Mouse (Mus musculus): ENCODE results near the gene Rrp12. TPM values are rescaled to one million over a fixed set of nuclear protein-coding genes. Genes with fewer than 3 reads are reported as not detected.

The Rrp12 gene
- total RNA-seq, 2 experiments from 2014 or later, result 30.0 to 31.6 TPM

DNA sequence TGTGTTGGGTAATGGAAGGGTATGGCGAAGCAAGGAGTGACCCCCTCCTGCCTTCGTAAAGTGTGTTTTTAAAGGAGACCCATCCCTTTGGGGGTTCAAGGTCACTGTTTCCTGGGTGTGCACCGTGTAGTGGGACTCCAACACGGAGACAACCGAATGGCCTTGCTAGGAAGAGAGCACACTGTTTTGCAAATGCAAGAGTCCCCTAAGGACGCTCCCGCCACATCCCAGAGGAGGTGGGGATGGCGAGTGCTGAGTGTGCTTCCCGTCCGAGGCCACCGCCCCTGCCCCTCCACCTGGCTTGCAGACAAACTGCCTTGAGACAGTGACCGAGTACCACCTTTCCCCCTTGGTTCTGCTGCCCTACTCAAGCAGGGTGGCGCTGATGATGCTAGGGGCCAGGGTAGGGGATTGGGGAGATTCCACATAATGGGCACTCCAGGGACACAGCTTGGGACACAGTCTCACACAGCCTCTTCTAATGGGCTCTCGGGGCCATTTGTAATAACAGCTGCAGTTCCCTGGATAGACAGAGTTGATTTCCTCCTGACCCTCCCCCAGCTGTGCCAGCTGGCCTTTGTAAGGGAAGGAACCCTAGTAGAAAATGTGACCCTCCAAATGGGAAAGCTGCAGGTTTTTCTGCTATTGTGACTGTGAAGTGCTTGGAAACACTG is 64.1 kb downstream of the Rrp12 start:
- intact Hi-C loops (cut with DNase I), result loop anchor here (2.0 kb wide), 1 partner anchor 15 kb away; no protein-coding TSS in a partner anchor
- no peak for DNase-seq

DNA sequence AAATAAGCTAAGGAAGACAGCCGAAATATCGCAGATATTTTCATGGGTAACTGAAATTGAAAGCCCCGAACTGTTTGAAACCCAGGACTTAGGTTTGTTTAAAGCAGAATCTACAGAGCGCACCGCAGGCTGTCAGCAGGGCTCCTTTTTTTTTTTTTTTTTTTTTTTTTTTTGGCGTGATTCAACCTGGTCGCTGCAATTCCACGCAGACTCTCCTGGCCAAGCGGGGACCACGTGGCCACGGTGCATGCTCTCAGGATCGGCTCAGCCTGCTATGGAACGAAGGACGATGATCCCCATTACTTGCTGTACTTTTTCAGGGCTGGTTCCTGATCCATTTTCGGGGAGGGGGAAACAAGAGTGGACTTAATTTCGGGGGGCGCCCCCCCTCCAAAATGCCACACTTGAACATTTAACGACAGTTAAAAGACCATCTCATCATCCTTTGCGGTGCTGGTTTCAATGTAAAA is 64.8 kb downstream of the Rrp12 start:
- no peak for DNase-seq
- intact Hi-C loops (cut with DNase I), result loop anchor here (2.0 kb wide), 1 partner anchor 16 kb away; no protein-coding TSS in a partner anchor

DNA sequence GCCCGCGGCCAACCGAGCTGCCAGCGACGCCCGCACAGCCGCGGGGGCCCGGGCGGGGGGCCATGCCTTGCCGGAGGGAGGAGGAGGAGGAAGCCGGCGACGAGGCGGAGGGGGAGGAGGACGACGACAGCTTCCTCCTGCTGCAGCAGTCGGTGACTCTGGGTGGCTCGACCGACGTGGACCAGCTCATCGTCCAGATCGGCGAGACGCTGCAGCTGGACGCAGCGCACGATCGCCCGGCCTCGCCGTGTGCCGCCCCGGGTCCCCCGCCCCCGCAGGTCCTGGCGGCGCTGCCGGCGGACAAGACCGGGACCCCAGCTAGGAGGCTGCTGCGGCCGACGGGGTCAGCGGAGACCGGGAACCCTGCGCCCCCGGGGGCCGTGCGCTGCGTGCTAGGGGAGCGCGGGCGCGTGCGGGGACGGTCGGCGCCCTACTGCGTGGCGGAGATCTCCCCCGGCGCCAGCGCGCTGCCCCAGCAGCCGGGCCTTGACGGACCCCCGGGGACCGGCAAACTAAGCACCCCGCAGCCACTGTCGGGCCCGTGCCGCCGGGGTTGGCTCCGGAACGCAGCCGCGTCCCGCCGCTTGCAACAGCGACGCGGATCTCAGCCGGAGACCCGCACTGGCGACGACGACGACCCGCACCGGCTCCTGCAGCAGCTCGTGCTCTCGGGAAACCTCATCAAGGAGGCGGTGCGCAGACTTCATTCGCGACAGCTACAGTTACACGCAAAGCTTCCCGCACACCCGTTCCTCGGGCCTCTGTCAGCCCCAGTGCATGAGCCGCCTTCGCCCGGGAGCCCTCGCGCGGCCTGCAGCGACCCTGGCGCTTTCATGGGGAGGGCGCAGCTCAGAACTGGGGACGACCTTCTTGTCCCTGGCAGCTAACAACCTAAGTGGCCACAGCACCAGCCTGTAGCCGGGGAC is 65.6 kb downstream of the Rrp12 start:
- intact Hi-C loops (cut with DNase I), result loop anchor here (2.0 kb wide), 1 partner anchor 16 kb away; no protein-coding TSS in a partner anchor
- peak; percentile 48 to 62 for DNase-seq

DNA sequence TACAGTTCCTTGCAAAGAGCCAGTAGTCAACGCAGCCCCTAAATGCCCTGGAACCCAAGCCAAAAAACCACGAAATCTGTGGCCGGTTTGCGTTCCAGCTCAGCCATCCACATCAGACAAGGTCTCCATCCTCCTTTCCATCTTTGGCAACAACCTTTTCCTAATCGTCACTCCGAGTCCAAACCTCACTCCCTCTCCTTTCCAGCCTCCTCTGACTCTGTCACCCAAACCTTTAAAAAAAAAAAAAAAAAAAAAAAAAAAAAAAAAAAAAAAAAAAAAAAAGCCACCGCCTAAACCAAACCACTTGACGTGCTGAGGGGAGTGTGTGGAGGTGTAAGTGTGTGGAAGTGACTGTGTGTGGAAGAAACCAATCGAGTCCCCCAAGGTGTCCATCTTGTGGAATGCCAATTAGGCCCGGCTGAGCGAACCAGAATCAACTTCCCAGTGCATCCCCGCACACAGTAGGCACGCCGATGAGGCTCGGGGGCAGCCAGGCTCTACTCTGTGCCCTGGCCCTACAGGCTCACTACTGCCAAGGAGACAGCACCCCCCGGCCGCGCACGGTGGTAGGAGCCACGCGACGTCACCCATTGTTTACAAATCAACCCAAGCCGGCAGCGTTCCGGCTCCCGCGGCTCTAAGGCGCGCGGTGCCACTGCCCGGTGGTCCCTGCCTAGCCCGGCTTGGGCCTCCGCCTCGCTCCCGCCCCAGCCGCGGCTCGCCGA is 66.4 kb downstream of the Rrp12 start, which contains the start of gene Frat1:
Gene Frat1 (plus strand): TSS at position 590 of the 725 bp plus-strand sequence.
- DNase-seq, result peak; percentile 78 to 93
- intact Hi-C loops (cut with DNase I), result loop anchor here (2.0 kb wide), 1 partner anchor 17 kb away; no protein-coding TSS in a partner anchor

DNA sequence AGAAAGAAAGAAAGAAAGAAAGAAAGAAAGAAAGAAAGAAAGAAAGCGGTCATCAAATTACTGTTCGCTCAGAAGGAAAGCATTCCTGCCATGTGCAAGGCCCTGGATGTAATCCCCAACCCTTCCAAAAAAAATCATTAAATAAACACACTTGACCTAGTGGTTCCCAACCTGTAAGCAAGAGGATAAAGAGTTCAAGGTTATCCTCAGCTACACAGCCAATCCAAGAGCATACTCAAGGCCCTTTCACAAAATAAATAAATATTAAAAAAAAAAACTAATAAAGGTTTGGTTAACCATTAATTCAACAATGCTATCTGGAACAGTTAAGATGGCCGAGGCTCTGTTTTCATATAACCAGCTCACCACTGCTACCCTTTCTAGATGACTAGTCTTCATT is 67.0 kb downstream of the Rrp12 start:
- intact Hi-C loops (cut with DNase I), result no loop called here
- DNase-seq, result no peak

DNA sequence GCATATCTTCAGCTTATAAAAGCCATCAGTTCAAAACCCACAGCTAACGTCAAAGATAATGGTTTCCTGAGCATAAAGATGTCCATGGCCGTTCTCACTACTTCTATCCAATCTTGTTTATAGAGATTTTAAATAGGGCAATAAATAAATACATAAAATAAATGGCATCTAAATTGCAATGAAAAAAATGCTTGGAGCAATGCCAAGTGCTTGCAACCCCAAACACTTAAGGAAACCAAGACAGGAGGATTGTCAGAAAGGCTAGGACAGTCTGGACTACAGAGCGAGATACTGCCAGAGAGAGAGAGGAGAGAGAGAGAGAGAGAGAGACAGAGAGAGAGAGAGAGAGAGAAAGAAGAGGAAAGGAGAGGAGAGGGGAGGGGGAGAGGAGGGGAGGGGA is 69.4 kb downstream of the Rrp12 start:
- intact Hi-C loops (cut with DNase I), result no loop called here
- DNase-seq, result no peak

DNA sequence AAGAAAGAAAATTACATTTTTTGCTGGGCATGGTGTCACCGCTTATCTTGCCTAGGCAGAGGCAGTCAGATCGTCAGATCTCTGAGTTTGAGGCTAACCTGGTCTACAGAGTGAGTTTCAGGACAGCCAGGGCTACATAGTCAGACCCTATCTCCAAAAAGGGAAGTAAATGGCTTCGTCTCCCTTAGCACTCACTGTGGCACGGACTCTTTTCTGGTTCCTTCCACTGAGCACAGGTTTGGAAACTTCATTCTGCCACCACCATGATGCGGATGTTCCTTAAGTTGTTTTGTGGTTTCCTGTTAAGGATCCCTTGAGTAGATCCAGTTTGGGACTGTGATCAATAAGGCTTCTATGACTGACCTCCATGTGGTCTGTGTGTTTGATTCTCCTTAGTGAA is 71.0 kb downstream of the Rrp12 start:
- intact Hi-C loops (cut with DNase I), result no loop called here
- no peak for DNase-seq

DNA sequence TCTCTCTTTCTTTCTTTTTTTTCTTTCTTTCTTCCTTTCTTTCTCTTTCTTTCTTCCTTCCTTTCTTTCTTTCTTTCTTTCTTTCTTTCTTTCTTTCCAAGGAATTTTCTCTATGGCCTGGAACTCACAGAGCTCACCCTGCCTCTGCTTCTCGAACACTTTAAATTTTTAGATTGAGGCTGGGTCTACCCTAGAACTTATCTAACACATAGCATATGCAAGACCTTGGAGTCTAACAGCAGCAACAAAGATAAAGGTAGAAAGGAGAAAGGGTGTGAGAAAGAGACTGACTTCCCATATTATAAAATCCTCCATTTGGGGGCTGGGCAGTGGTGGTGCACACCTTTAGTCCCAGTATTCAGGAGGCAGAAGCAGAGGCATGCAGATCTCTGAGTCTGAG is 73.4 kb downstream of the Rrp12 start:
- intact Hi-C loops (cut with DNase I), result no loop called here
- DNase-seq, result no peak

DNA sequence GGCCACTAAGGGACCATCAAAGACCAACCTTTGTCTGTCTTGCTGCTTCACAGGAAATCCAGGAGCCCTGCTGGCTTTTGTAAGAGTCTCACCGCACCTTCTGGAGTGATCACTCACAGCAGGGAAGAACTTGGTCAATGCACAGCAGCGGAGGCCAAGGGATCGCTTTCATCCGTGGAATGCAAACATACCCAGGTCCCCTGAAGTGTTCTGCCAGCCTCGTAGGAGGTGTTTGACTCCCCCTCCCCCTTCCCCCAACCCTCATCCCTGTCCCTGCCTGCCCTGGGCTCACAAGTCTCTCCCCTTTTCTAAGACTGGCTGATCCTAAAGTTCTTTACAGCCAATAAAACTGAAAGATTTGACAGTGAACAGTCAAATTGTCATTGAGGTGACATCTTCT is 74.5 kb downstream of the Rrp12 start:
- DNase-seq, result no peak
- intact Hi-C loops (cut with DNase I), result no loop called here

DNA sequence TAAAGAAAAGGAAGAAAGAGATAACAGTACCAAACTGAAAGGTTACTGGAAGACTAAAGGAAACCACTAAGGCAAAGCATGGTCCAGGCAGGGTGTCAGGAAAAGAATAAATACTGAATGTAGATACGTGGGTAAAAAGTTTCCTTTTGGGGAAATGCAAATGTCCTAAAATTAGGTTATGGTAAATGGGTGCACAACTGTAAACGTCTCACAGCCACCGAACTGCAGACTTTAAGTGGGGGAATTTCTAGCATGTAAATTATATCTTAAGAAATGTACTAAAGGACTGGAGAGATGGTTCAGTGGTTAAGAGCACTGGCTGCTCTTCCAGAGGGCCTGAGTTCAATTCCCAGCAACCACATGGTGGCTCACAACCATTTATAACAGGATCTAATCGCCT is 77.2 kb downstream of the Rrp12 start:
- DNase-seq, result no peak
- intact Hi-C loops (cut with DNase I), result no loop called here

DNA sequence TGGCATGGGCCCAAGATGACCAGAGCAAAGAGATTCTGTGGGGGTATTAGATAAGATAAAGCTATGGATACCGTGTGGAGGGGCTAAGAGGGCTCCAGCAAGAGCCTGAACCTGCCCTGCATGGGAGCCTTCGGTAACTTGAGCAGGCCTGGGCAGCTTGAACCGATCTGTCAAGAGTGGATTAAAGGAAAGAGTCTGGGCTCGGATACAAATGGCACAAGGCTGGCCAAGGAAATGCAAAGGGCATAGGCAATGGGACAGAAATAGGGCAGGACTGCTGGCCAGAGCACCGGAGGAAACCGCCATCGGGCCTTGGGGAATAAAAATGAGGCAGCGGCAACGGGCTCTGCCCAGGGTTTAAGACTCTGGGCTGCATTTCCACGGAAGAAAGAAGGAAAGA is 78.6 kb downstream of the Rrp12 start:
- intact Hi-C loops (cut with DNase I), result no loop called here
- DNase-seq, result peak; percentile 44 to 58

DNA sequence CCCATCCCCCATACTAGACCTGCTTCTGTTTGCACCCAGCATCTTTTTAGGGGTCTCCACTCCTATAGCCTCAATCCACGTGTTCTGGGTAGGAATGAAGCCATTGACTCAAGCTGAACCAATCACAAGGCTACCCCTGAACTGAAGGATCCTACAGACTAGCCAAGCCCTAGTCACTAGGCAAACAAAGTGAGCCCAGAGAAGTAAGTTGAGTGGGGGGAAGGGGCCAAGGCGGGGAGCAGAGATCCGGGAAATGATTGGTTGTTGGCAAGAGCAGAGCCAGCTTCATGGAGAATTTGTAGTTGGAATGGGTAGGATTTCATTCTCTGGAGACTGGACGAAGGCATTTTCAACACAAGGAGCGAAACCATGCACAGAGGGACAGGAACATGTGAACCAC is 79.1 kb downstream of the Rrp12 start:
- no peak for DNase-seq
- intact Hi-C loops (cut with DNase I), result no loop called here

DNA sequence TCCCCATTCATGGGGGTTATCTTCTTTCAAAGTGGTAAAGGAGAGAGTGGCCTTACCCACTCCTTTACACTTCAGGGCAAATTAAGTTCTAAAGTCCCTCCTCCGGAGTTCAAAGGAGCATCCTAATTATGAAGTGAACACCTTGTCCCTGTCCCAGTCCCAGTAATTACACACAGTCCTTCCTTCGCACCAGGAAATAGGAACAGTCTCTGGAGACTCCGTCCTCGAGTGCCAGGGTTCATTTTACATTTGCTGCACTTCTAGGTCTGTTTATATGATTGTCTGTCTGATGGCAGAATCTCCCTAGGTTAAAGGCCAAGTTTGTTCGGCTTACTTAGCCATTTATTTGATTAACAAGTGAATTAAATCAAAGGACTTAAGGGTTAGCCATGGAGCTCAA is 79.6 kb downstream of the Rrp12 start:
- intact Hi-C loops (cut with DNase I), result no loop called here
- no peak for DNase-seq

DNA sequence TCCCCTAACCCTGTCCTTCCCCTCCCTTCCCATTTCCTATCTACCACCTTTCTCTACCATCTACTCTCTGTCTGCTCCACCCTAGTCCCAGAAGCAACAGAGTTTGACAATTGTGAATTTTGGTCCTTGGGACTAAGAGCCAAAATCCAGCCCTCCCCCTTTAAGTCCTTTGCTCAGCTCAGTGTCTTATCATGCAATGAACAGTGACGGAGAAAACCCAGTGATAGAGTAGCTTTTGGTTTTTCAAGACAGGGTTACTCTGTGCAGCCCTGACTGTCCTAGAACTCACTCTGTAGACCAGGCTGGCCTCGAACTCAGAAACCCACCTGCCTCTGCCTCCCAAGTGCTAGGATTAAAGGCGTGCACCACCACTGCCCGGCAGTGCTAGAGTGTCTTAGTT is 82.6 kb downstream of the Rrp12 start:
- no peak for DNase-seq
- intact Hi-C loops (cut with DNase I), result no loop called here

Other genes with a start within 250 kb of the Rrp12 start
- under 1 TPM; 0.33 to 0.35 TPM for gene Slit1, start 152.5 kb downstream of the Rrp12 start, total RNA-seq (2021)
- 1 to 10 TPM; 6.4 to 6.6 TPM for gene Arhgap19, start 94.1 kb downstream of the Rrp12 start, total RNA-seq (2021)
- gene Frat1, start 66.2 kb downstream of the Rrp12 start, total RNA-seq (2021), result 1 to 10 TPM; 5.3 to 7.3 TPM
- 10 to 100 TPM; 13.9 to 18.5 TPM for gene Frat2, start 48.0 kb downstream of the Rrp12 start, total RNA-seq (2021)
- 10 to 100 TPM; 14.4 to 18.7 TPM for gene Pgam1, start 15.8 kb upstream of the Rrp12 start, total RNA-seq (2021)
- 10 to 100 TPM; 13.2 to 15.3 TPM for gene Exosc1, start 37.2 kb upstream of the Rrp12 start, total RNA-seq (2021)
- gene Zdhhc16, start 37.3 kb upstream of the Rrp12 start, total RNA-seq (2021), result 10 to 100 TPM; 20.7 to 21.3 TPM
- 1 to 10 TPM; 6.6 to 7.7 TPM for gene Mms19, start 85.0 kb upstream of the Rrp12 start, total RNA-seq (2021)
- gene Ubtd1, start 85.6 kb upstream of the Rrp12 start, total RNA-seq (2021), result 10 to 100 TPM; 11.7 to 13.4 TPM
- gene Ankrd2, start 139.8 kb upstream of the Rrp12 start, total RNA-seq (2021), result 100 to 1,000 TPM; 121 to 331 TPM
- gene Hoga1, start 149.4 kb upstream of the Rrp12 start, total RNA-seq (2021), result 1 to 10 TPM; 2.9 to 3.7 TPM
- under 1 TPM; 0.30 to 0.38 TPM for gene 4933411K16Rik, start 156.1 kb upstream of the Rrp12 start, total RNA-seq (2021)
- 1 to 10 TPM; 2.1 to 2.6 TPM for gene Morn4, start 190.2 kb upstream of the Rrp12 start, total RNA-seq (2021)
- gene Pi4k2a, start 194.3 kb upstream of the Rrp12 start, total RNA-seq (2021), result 10 to 100 TPM; 11.0 to 14.1 TPM
- gene Avpi1, start 232.9 kb upstream of the Rrp12 start, total RNA-seq (2021), result 10 to 100 TPM in 1 of 2 experiments, 1 to 10 TPM in 1; 7.5 to 10.5 TPM